Mouse (Mus musculus) thymus, adult 2 months (tissue): Measurements from ENCODE around the gene Lsm11.

Experiments used
- CTCF ChIP-seq: fragments of 200-500 bp; IDR thresholded peaks from 2 replicates; pipeline ENCODE4 v1.5.1; 2012; ENCODE audit warnings: mild to moderate bottlenecking, control low read depth, low read length, moderate library complexity, borderline replicate concordance; ENCODE audit not compliant: control insufficient read depth, poor library complexity, insufficient read depth; ENCODE audit errors: extremely low read depth
- POLR2A ChIP-seq: fragments of 200-500 bp; IDR thresholded peaks from 2 replicates; pipeline ENCODE4 v1.6.1; 2012; ENCODE audit warnings: mild to moderate bottlenecking, low read length, control low read depth, moderate library complexity; ENCODE audit not compliant: control insufficient read depth, poor library complexity, insufficient read depth; ENCODE audit errors: extremely low read depth

DNA sequence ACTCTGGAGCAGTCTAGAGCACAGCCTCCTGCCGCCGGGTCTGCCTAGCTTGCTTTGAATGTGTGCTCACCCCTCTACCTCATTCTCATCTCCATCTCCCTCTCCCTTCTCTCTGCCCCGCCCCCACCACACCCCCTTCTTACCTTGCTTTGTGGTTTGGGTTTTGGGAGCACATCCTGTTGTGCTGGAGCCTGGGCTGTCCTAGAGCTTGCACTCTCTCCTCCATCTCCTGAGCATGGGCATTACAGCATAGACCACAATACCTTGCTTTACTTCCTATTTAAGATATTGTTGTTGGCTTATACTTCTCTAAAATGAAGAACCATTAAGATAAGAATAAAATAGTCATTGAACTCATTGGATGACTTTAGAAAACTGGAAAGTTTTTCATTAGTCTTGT is 54.8 kb downstream of the Lsm11 start:
- TF ChIP-seq CTCF (no peak), POLR2A (no peak)
